Mouse (Mus musculus) embryo, embryonic 11 days (tissue): Measurements from ENCODE around the gene Lsm2.

Experiments
- DNase-seq: peaks from one replicate; pipeline ENCODE4 v3.0.0-alpha.2; 2015

Gene Lsm2

DNA sequence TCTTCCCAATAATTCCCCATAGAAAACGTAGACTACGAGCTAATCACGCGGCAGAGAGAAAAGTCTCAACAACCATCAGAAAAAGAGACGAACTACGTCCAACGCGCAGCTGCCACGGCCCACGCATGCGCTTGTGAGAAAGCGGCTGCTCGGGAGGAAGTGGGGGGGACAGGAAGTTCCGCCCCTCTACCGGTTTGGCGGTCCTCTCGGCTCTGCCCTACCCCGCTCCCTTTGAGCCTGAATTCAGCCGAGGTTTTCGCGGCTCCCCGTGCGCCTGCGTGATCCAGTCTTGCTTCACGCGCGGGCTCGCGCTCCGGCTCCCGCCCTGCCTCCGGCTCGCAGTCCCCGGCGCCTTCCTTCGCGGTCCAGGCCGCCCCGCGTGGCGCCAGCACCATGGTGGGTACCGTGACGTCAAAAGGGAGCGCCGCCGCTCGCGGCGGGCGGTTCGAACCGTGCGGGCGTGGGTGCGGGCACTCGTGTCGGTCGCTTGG lies at the start of gene Lsm2:
TSS of gene Lsm2 (plus strand) at position 173 of the 491 bp plus-strand sequence.
- DNase-seq = peak; percentile 96

DNA sequence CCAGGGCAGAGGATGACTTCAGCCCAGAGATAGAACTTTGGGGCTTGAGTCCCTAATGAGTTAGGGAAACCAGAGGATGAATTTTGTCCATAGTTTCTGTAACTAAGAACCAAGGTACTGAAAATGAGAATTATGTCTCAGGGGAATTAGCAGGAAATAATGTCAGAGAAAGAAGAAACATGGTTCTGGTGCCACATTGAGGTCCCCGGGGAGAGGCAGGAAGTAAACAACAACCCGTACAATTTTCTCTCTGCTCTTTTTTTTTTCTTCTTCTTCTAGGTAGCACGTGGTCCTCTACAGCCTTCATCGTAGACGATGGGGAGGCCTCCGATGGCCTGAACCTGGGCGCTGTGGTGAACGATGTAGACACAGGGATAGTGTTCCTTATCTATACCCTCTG lies 49.4 kb upstream of the Lsm2 start:
- no peak for DNase-seq

GRCm38 (mm10) chr17:34934031-34934430 lies 47.6 kb upstream of the Lsm2 start:
- no peak for DNase-seq

DNA sequence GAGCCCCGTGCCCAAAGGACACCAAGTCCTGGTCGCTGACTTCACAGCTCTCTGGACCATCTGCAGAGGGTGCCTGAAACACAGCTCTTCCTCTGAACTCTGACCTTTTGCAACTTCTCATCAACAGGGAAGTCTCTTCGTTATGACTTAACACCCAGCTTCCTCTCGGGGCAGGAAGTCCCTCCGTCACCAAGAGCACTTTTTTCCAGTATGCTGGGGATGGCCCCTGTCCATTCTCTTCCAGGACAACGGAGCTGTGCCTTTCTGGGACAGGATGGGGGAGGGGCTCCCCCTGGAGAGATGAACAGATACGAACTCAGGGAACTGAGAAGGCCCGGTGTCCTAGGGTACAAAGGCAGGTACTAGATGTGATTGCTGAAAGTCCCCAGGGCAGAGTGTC lies 46.8 kb upstream of the Lsm2 start:
- DNase-seq = no peak

DNA sequence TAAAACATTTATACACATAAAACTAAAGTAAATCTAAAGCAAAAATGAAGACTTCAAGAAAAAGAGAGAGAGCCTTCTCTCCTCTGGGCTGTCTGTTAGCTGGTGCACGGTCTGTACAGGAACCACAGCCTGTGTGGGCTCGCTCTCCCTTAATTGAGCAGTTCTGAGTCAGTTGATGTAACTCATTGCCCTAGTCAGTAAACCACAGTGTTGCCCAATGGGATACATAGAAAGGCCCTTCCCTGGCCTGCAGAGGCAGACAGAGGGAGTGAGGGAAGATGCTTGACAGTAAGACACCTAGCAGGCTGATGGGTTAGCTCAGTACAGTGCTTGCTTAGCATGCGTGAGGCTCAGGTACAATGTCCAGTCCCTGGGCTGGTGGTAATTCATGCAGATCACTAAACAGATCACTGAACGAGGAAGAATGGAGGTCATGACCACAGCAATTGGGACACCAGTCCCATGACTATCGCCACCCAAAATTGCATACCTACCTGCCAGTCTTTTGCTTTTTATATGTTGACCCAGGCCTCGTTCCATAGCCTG lies 43.6 kb upstream of the Lsm2 start:
- DNase-seq = no peak

DNA sequence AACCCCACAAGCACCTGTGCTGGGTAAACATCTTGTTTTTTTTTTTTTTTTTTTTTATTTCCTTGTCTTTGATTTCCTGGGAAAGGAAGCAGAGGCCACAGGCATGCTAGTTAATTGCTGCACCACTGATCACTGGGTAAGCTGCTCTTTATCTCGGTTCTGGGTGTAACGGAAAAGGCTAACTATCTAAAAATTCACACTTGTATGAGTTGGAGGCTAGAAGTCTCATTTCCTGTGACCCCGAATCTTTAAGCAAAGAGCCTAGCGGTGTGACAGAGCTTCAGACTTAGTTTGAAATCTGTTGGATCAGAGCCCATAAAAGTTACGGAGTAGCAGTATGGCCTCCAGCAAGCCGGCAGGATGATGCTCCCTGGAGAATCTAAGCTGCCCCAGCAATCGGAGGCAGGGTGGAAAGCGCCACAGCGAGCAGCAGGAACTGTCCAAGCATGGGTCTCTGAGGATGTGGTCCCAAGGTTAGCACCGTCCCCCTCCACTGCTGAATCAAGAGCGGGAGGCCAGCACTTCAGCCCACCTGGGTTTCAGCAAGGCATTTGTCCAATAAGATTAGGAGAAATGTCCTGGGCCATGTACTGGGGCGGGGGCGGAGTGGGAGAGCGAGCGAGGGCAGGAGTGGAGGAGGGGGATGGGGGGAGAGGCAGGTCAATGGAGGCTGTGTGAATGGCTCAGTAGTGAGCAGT lies 40.2 kb upstream of the Lsm2 start:
- DNase-seq = peak; percentile 67

DNA sequence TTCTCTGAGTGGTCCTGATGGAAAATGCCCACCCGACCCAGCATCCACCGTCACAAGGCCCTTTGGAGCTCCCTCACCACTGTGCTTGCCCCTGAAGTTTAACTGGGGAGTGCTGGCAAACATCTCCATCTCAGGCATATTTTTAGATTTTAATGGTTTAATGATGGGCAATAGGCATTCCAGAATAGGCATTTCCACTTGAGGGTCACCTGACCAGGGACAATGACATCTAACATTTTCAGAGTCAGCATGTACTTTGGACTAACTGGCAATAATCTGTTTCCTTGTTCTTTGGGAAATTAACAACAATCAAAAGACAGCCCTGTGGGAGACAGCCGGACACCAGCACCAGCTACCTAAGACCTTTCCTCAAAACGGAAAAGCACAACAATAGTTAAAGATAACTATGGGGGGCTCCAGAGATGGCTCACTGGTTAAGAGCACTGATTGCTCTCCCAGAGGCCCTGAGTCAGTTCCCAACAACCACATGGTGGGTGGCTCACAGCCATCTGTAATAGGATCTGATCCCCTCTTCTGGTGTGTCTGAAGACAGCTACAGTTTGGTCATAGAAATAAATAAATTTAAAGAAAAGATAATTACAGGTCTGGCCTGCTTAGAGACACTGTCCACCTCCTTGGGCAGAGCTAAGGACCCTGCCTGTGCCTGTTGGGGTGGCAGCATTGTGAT lies 38.4 kb upstream of the Lsm2 start:
- no peak for DNase-seq

DNA sequence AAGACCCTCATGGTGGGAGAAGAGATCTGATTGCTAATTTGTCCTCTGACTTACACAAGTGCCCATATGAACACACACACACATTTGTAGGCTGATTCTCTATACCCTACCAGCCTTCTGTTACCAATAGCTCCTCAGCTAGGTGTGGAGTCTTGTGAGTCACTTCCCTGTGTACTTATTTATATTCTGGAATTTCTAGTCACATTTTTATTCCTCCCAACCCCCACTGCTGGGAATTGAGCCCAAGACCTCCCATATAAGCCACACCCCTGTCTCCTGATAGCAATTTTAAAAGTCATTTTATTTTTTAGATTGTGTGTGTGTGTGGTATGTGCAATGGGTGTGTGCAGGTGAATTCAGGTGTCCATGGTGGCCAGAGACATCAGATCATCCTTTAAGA lies 37.3 kb upstream of the Lsm2 start:
- no peak for DNase-seq

- no peak for DNase-seq
Measured at GRCm38 (mm10) chr17:34946486-34947140, 35.0 kb upstream of the Lsm2 start.

- peak; percentile 58 for DNase-seq
Measured at GRCm38 (mm10) chr17:34947606-34948005, 34.1 kb upstream of the Lsm2 start.

- peak; percentile 16 for DNase-seq
Measured at GRCm38 (mm10) chr17:34948721-34949552, 32.7 kb upstream of the Lsm2 start.

DNA sequence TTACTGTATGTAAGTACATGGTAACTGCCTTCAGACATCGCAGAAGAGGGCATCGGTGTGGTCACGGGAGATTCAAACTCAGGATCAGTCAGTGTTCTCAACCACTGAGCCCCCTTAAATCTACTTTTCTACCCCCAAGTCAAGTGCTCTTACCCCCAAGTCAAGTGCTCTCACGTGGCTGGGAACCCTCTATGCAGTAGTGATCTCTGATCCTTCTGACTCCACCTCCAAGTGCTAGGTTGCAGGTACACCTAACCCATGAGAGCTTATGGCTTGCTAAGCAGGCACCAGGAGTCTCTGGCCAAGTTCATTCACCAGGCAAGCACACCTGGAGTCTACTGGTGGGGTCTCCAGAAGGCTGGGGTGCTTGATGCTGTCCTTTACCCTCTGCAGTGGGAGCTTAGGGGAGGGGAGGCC lies 32.1 kb upstream of the Lsm2 start:
- DNase-seq = peak; percentile 32

DNA sequence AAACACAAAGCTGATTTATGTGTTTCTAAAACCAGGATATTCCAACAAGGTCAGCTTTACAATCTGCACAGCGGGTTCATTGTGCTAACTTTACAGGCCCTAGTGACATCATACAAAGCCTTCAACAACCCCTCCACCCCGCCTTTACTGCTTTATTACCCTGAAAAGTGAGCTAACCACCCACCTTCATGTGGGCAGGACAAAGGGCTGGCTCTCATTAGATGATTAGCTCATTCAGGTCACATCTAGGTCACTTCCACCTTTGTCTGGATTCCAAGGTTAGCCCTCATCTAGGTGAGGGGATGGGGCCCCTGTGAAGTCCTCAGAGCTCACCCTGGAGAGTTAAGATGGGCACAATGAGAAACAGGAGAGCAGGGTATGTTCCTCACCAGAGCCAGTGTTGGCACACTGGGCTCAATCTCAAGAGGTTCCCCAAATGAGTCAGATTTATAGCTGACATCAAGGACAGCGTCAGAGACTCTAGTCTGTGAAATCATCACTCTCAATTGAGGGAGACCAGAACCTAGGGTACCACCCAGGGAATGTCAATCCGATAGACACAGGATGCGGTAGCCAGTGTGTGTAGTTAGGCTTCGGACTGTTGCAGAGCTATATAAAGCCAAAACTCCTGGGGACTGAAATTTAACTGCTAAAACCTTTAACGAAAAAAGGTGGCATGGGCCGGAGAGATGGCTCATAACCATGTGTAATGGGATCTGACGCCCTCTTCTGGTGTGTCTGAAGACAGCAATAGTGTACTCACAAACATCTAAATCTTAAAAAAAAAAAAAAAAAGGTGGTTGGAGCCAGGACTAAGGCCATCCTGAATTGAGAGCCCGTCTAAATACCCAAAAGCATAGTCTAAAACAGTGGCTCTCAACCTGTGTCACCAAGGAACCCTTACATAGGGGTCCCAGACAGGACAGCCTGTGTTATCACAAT lies 30.9 kb upstream of the Lsm2 start:
- peak; percentile 17 for DNase-seq

- DNase-seq = peak; percentile 13
Measured at GRCm38 (mm10) chr17:34951636-34952377, 29.9 kb upstream of the Lsm2 start.

GRCm38 (mm10) chr17:34952378-34953040 lies 29.2 kb upstream of the Lsm2 start:
- DNase-seq = peak; percentile 89

GRCm38 (mm10) chr17:34953258-34953657 lies 28.4 kb upstream of the Lsm2 start:
- DNase-seq = no peak

GRCm38 (mm10) chr17:34953904-34954303 lies 27.8 kb upstream of the Lsm2 start:
- no peak for DNase-seq

GRCm38 (mm10) chr17:34954831-34955230 lies 26.8 kb upstream of the Lsm2 start:
- DNase-seq = no peak

DNA sequence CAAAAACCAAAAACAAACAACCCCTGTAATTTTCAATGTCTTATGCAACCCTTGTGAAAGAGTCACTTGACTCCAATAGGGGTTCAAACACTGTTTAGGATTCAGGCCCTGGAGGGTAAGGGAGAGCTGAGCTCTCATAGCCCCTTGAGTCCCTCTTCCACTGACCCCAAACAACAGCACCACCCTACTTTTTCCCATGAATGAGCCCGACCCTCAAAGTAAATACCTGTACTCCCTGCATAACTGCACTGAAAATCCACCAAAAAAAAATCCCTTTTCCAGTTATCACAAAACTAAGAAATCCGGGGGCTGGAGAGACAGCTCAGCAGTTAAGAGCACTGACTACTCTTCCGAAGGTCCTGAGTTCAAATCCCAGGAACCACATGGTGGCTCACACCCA lies 25.8 kb upstream of the Lsm2 start:
- no peak for DNase-seq

GRCm38 (mm10) chr17:34956340-34956739 lies 25.3 kb upstream of the Lsm2 start:
- peak; percentile 19 for DNase-seq
